Mouse (Mus musculus): Measurements from ENCODE around the gene Cabp2. TPM values are rescaled to one million over a fixed set of nuclear protein-coding genes. Genes with fewer than 3 reads are reported as not detected.

Cabp2 gene
- total and polyA plus RNA-seq, 2 experiments from 2014 or later = not detected

DNA sequence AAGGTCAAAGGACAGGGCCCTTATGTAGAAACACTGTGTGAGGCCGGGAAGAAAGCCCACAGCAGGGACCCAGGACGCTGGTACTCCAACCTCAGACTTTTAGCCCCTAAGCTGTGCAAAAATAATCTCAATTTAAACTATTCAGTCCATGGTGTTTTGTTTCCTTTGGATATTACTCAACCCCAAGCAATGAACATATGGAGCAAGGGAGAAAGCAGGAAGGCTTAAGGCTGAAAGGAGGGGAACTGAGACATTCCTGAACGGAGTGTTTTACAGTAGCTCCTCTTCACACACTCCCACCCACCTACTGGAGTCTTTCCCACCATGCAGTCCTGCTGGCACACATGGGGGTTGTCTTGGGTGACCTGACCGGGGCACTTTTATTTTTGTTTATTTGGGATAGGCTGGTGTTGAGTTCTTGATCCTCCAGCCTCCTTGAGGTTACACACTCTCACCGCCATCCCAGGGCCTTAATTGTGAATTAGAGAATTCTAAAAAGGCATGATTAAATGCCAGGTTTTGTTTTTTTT lies 13.5 kb downstream of the Cabp2 start:
- WGBS = 81% methylated on average over 5 of the region's 5 CpGs
- no peak for DNase-seq (ENCODE audit: low spot score)
- Histone ChIP-seq H3K27ac (no peak overlapping the region), H3K4me3 (ENCODE audit: low read length) (no peak overlapping the region), H3K36me3 (ENCODE audit: insufficient read depth, low read length) (no peaks in the 10 kb centered on the region), H3K9ac (replicated peaks; ENCODE audit: low read length) (no peak overlapping the region), H3K4me1 (ENCODE audit: insufficient read depth, low read length) (peaks cover 7% of the 10 kb centered on the region; the same call in 1 of the 2 replicates), H3K27me3 (ENCODE audit: insufficient read depth, low read length) (no peaks in the 10 kb centered on the region), H3K9me3 (ENCODE audit: low read length) (no peaks in the 10 kb centered on the region), H3K4me2 (ENCODE audit: low read depth, low read length) (no peak overlapping the region)
- no peak for TF ChIP-seq CTCF (IDR thresholded peaks at IDR 0.05; ENCODE audit: low read depth)
- no peak for ATAC-seq

DNA sequence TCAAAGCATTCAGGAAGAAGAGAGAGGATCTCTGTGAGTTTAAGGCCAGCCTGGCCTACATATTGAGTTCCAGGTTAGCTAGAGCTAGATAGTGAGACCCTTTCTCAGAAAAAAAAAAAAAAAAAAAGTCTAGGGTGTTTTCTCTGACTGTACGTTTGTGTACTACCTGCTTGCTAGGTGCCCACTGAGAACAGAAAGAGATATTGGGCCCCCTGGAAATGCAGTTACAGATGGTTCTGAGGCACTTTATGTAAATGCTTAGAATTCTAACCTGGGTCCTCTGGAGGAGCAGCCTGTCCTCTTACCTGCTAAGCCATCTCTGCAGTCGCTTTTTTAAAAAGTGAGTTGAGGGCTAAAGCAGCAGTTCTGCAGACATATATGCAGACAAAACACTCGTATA lies 14.4 kb downstream of the Cabp2 start:
- Histone ChIP-seq H3K36me3 (ENCODE audit: insufficient read depth, low read length) (no peaks in the 10 kb centered on the region), H3K4me3 (ENCODE audit: low read length) (no peak overlapping the region), H3K27ac (peak overlapping the region; percentile 82; the same call in 1 of the 2 replicates), H3K9ac (replicated peaks; ENCODE audit: low read length) (no peak overlapping the region), H3K4me1 (ENCODE audit: insufficient read depth, low read length) (peaks cover 16% of the 10 kb centered on the region), H3K4me2 (ENCODE audit: low read depth, low read length) (no peak overlapping the region), H3K9me3 (ENCODE audit: low read length) (no peaks in the 10 kb centered on the region), H3K27me3 (ENCODE audit: insufficient read depth, low read length) (no peaks in the 10 kb centered on the region)
- 69% methylated on average over 3 of the region's 3 CpGs for WGBS
- no peak for TF ChIP-seq CTCF (IDR thresholded peaks at IDR 0.05; ENCODE audit: low read depth)
- ATAC-seq (no peak), DNase-seq (ENCODE audit: low spot score) (no peak)

DNA sequence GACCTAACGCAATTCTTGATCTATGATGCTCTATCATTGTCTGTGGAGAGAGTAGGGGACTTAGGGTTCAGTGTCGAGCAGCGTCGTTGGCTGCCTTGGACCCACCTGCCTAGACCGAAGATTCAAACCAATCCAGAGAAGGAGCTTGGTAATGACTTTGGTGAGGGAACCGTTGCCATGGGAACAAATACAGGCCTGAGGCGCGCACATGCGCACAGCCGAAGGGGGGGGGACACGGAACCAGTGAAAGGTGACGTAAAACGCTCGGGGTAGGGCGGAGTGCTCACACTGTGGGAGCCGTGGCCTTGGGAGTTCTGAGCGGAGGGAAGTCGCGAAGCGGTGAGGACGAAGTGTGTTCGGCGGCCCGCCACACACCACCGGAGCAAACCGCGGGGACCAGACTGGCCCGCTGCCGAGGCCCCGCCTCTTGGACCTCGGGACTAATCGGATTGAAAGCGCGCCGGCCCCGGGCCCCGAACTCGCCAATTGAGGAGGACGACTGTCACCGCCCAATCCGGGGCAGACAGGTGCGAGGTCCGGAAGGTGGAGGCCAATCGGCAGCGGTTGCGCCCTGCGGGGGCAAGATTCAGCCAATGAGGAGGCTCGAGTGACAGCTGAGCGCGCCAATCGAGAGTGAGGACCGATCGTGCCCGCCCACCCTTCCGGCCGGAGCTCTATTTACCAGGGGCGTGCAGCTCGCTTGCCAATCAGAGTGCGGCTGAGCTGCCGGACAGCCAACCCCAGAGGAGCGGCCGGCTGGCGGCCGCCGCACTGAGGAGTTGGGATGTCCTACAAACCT lies 15.5 kb downstream of the Cabp2 start, which contains the start of gene Cdk2ap2:
Cdk2ap2 (plus strand) TSS at position 541 of the 799 bp plus-strand sequence.
- WGBS = under 1% methylated on average over 65 of the region's 65 CpGs
- H3K4me1 ChIP-seq (ENCODE audit: insufficient read depth, low read length) = peaks cover 23% of the 10 kb centered on the region
- DNase-seq (ENCODE audit: low spot score) (peak; percentile 99), ATAC-seq (peak; percentile 95)
- TF ChIP-seq CTCF (IDR thresholded peaks at IDR 0.05; ENCODE audit: low read depth) = no peak
- peak within 1 kb of the TSS; percentile 82 for H3K27ac ChIP-seq
- H3K4me3 ChIP-seq (ENCODE audit: low read length) = peak within 1 kb of the TSS; percentile 45
- no peaks in the 10 kb centered on the region for H3K27me3 ChIP-seq (ENCODE audit: insufficient read depth, low read length)
- no peaks in the 10 kb centered on the region for H3K36me3 ChIP-seq (ENCODE audit: insufficient read depth, low read length)
- H3K9me3 ChIP-seq (ENCODE audit: low read length) = no peaks in the 10 kb centered on the region
- peak within 1 kb of the TSS; percentile 63 for H3K4me2 ChIP-seq (ENCODE audit: low read depth, low read length)
- peak within 1 kb of the TSS; percentile 50 for H3K9ac ChIP-seq (replicated peaks; ENCODE audit: low read length)

DNA sequence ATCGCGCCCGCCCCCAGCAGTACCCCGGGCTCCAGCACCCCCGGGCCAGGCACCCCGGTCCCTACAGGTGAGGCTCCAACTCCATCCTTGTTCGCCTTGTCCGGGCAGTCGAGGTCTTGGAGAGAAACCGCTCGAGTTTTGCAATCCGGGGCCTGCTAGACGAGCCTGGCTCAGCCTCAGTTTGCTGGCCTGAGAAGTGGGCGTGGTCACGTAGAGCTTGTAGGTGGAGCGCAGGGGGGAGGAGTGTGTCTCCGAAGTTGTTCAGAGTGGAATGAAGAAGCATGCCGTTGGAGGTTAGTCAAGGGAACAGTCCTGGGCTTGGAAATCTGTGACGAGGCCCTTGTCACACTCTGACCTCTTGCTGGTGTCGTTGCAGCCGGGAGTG lies 16.1 kb downstream of the Cabp2 start:
- Histone ChIP-seq H3K4me3 (ENCODE audit: low read length) (peak overlapping the region; percentile 45), H3K27me3 (ENCODE audit: insufficient read depth, low read length) (no peaks in the 10 kb centered on the region), H3K36me3 (ENCODE audit: insufficient read depth, low read length) (no peaks in the 10 kb centered on the region), H3K27ac (peak overlapping the region; percentile 8; the same call in 1 of the 2 replicates), H3K9ac (replicated peaks; ENCODE audit: low read length) (peak overlapping the region; percentile 31), H3K9me3 (ENCODE audit: low read length) (no peaks in the 10 kb centered on the region), H3K4me2 (ENCODE audit: low read depth, low read length) (peak overlapping the region; percentile 63), H3K4me1 (ENCODE audit: insufficient read depth, low read length) (peaks cover 24% of the 10 kb centered on the region)
- DNase-seq (ENCODE audit: low spot score) (no peak), ATAC-seq (no peak)
- WGBS = 2% methylated on average over 21 of the region's 21 CpGs
- no peak for TF ChIP-seq CTCF (IDR thresholded peaks at IDR 0.05; ENCODE audit: low read depth)

DNA sequence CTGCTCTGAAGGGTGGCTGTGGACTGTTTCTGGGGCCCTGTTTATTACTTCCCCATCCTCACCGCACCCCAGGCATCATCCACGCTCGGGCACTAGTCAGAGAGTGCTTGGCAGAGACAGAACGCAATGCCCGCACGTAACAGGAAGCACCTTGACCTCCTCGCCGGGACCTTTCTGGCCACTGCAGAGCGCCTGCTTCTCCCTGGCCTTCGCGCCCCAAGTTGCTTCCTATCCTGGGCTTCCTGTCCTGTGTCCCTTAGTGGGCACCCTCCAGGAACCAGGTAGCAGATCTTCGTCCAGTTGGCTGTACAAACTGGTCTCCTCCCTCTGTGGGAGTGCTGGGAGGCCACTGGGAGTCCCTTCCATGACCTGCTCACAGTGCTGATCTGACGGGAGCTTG lies 17.0 kb downstream of the Cabp2 start:
- Histone ChIP-seq H3K36me3 (ENCODE audit: insufficient read depth, low read length) (no peaks in the 10 kb centered on the region), H3K9ac (replicated peaks; ENCODE audit: low read length) (no peak overlapping the region), H3K9me3 (ENCODE audit: low read length) (no peaks in the 10 kb centered on the region), H3K4me1 (ENCODE audit: insufficient read depth, low read length) (peaks cover 24% of the 10 kb centered on the region), H3K4me3 (ENCODE audit: low read length) (no peak overlapping the region), H3K27me3 (ENCODE audit: insufficient read depth, low read length) (no peaks in the 10 kb centered on the region), H3K27ac (no peak overlapping the region), H3K4me2 (ENCODE audit: low read depth, low read length) (no peak overlapping the region)
- no peak for ATAC-seq
- DNase-seq (ENCODE audit: low spot score) = no peak
- WGBS = 91% methylated on average over 13 of the region's 13 CpGs
- TF ChIP-seq CTCF (IDR thresholded peaks at IDR 0.05; ENCODE audit: low read depth) = no peak

DNA sequence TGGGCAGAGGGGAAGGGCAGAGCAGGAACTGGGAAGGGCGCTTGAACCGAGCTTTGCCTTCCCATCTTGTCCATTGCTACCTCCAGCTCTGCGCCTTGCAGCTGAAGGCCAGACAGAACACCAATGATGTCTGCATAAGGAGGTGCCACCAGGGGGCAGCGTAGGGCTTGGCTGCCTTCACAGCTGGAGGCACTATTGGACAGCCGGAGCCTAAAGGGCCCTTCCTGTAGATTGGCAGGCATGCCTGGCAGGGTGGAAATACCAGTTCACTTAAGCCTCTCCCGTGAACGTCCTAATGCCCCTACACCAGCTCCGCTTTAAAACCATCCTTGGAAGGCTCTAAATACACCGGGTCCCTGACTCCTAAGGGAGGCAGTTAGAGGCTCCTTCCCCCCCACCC lies 17.7 kb downstream of the Cabp2 start:
- Histone ChIP-seq H3K36me3 (ENCODE audit: insufficient read depth, low read length) (no peaks in the 10 kb centered on the region), H3K27ac (0 out of 2 replicates have a peak overlapping the region, but pooled peaks have one; percentile 17), H3K9ac (replicated peaks; ENCODE audit: low read length) (no peak overlapping the region), H3K9me3 (ENCODE audit: low read length) (no peaks in the 10 kb centered on the region), H3K4me1 (ENCODE audit: insufficient read depth, low read length) (peaks cover 24% of the 10 kb centered on the region), H3K4me2 (ENCODE audit: low read depth, low read length) (peak overlapping the region; percentile 70; the same call in 1 of the 2 replicates), H3K4me3 (ENCODE audit: low read length) (0 out of 2 replicates have a peak overlapping the region, but pooled peaks have one; percentile 3), H3K27me3 (ENCODE audit: insufficient read depth, low read length) (no peaks in the 10 kb centered on the region)
- peak; percentile 96 for TF ChIP-seq CTCF (IDR thresholded peaks at IDR 0.05; ENCODE audit: low read depth)
- DNase-seq (ENCODE audit: low spot score) (peak; percentile 92), ATAC-seq (no peak)
- 15% methylated on average over 9 of the region's 9 CpGs for WGBS
